Mouse (Mus musculus): Measurements from ENCODE around the gene Lyzl4. TPM values are rescaled to one million over a fixed set of nuclear protein-coding genes. Genes with fewer than 3 reads are reported as not detected.

Lyzl4 gene
- 0.17 and 0.39 TPM in 2 replicates for polyA plus RNA-seq (2012; rRNA removed)

GRCm38 (mm10) chr9:121642001-121642400 lies at the start of gene Lyzl4:
Lyzl4 (minus strand) TSS chr9:121642096.

GRCm38 (mm10) chr9:121642401-121643181 lies 695 bp upstream of the Lyzl4 start, which contains the start of gene Vipr1:
Vipr1 (plus strand) TSS chr9:121642716.

Other genes starting within 250 kb of the Lyzl4 start
- 0.94 and 1.2 TPM in 2 replicates for gene Cck, start 146.4 kb downstream of the Lyzl4 start, polyA plus RNA-seq (2012; rRNA removed)
- gene Vipr1, start 620 bp upstream of the Lyzl4 start, polyA plus RNA-seq (2012; rRNA removed): 1.4 and 2.9 TPM in 2 replicates
- gene Sec22c, start 63.4 kb upstream of the Lyzl4 start, polyA plus RNA-seq (2012; rRNA removed): 7.4 and 11.1 TPM in 2 replicates
- gene Ss18l2, start 68.2 kb upstream of the Lyzl4 start, polyA plus RNA-seq (2012; rRNA removed): 10.7 and 14.3 TPM in 2 replicates
- 46.0 and 59.0 TPM in 2 replicates for gene Nktr, start 77.1 kb upstream of the Lyzl4 start, polyA plus RNA-seq (2012; rRNA removed)
- gene Zfp651, start 117.2 kb upstream of the Lyzl4 start, polyA plus RNA-seq (2012; rRNA removed): 72.1 and 78.1 TPM in 2 replicates
- gene Klhl40, start 135.5 kb upstream of the Lyzl4 start, polyA plus RNA-seq (2012; rRNA removed): 0.87 and 0.97 TPM in 2 replicates
- 5.1 and 5.4 TPM in 2 replicates for gene Hhatl, start 150.4 kb upstream of the Lyzl4 start, polyA plus RNA-seq (2012; rRNA removed)
- gene Ccdc13, start 197.4 kb upstream of the Lyzl4 start, polyA plus RNA-seq (2012; rRNA removed): 3.8 and 4.0 TPM in 2 replicates
- 11.7 and 13.6 TPM in 2 replicates for gene Higd1a, start 216.3 kb upstream of the Lyzl4 start, polyA plus RNA-seq (2012; rRNA removed)